Mouse (Mus musculus) E14TG2a.4 (cell line): ENCODE data around the gene Brwd1.
"Not testable (repeated sequence)": the region's sequence is repeated elsewhere in the genome, so short reads cannot be mapped to it uniquely, and the experiment has no call there.

ENCODE experiments used
- H3K27me3 ChIP-seq: 2 replicates; pipeline ENCODE4 v1.6.1; 2014; ENCODE audit warnings: low read length, control low read depth; ENCODE audit not compliant: insufficient read depth
- H3K36me3 ChIP-seq: 2 replicates; pipeline ENCODE4 v1.6.1; 2014; ENCODE audit warnings: low read length, control low read depth; ENCODE audit not compliant: insufficient read depth
- H3K4me1 ChIP-seq: replicated peaks from 2 replicates; pipeline ENCODE4 v1.6.1; 2014; ENCODE audit warnings: low read depth, low read length, control low read depth
- H3K4me3 ChIP-seq: replicated peaks from 2 replicates; pipeline ENCODE4 v1.5.1; 2014; ENCODE audit warnings: mild to moderate bottlenecking, low read length
- H3K9me3 ChIP-seq: 2 replicates; pipeline ENCODE4 v1.6.1; 2014; ENCODE audit warnings: low read length, control low read depth
- CTCF ChIP-seq: conservative IDR thresholded peaks from 2 replicates; pipeline ENCODE4 v1.5.1; 2014; ENCODE audit warnings: low read length
- NANOG ChIP-seq: IDR thresholded peaks from 2 replicates; pipeline ENCODE4 v1.6.1; 2014; ENCODE audit warnings: borderline replicate concordance, low read length, mixed read lengths
- POU5F1 ChIP-seq: IDR thresholded peaks from 2 replicates; pipeline ENCODE4 v1.6.1; 2014; ENCODE audit warnings: low read length, borderline replicate concordance

The Brwd1 gene

DNA sequence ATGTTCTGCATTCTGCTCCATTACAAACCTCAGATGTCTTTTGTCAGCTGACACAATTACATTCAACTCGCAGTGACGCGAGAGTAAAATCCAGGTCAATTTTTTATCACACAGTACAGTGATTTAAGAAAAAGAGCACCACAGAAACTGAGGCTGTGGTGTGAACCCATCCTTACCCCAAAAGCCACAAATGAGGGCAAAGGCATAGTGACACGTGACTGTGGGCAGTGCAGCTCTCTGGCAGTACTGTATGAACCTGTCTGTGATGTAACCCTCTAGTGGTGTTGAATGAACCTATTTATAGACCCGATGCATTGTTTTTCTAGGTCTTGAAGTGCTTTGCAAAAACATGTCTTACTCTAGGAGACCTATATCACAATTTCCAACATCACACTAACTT, 83.0 kb downstream of the Brwd1 start:
- H3K36me3 ChIP-seq: peaks cover 84% of the 10 kb centered on the region
- no peaks in the 10 kb centered on the region for H3K27me3 ChIP-seq
- peaks cover 7% of the 10 kb centered on the region for H3K4me1 ChIP-seq
- TF ChIP-seq CTCF (no peak), POU5F1 (no peak), NANOG (no peak)
- no peak overlapping the region for H3K4me3 ChIP-seq
- H3K9me3 ChIP-seq: no peaks in the 10 kb centered on the region

DNA sequence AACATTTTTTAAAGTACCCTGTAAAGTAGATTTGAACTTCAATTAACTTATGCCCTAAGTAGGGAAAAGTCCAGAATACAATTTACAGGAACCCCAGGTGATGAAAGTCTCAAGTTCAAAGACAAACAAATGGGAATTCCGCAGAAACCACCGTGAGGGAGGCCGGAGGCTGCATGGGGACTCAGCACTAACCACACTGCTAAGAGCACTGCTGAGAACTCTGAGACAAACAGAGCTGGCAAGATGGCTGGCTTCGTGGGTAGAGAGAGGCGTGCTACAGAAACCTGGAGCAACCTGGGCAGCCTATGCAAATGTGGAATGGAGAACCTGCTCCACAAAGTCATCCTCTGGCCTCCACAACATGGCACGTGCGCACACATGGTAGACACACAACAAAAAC, 86.2 kb downstream of the Brwd1 start:
- no peak for TF ChIP-seq POU5F1
- no peak for TF ChIP-seq NANOG
- no peak for TF ChIP-seq CTCF
- peaks cover 8% of the 10 kb centered on the region; the same call in 1 of the 2 replicates for H3K4me1 ChIP-seq
- H3K9me3 ChIP-seq: no peaks in the 10 kb centered on the region
- H3K36me3 ChIP-seq: peaks cover 84% of the 10 kb centered on the region
- no peaks in the 10 kb centered on the region for H3K27me3 ChIP-seq
- no peak overlapping the region for H3K4me3 ChIP-seq

DNA sequence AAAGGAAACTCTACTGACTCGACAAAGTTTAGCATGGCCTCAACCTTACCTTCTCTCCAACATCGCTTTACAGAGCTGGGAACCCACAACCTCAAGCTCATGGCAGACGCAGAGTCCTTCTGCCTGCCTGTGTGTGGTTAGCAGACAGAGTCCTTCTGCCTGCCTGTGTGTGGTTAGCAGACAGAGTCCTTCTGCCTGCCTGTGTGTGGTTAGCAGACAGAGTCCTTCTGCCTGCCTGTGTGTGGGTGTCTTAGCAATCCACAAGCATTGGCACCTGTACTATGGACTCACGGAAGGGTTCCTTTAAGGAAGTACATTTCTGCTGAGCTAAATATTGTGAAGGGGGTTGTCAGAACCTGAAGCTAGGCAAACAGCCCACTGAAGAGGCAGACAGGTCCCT, 87.8 kb downstream of the Brwd1 start:
- H3K36me3 ChIP-seq: peaks cover 70% of the 10 kb centered on the region
- H3K4me1 ChIP-seq: peaks cover 14% of the 10 kb centered on the region
- H3K4me3 ChIP-seq, H3K9me3 ChIP-seq, H3K27me3 ChIP-seq: not testable (repeated sequence)

DNA sequence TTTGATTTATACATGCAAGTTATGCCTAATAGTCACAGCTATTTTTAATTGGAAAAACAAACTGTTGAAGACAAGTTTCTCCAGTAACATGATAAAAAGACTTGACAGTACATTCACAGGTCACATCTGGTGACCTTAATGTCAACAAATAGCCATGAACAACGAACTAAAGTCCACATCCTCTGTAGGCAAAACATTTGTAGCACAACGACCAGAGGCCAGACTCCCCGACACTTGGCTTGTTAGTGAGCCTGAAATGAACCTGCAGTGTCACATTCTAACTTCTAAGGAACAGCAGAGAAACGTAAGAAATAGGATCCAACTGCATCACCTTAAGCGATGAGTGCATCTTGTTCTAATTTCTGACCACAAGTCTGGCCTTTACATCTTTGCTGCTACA, 89.7 kb downstream of the Brwd1 start:
- H3K27me3 ChIP-seq: no peaks in the 10 kb centered on the region
- peaks cover 71% of the 10 kb centered on the region for H3K36me3 ChIP-seq
- TF ChIP-seq CTCF (no peak), NANOG (no peak), POU5F1 (no peak)
- no peaks in the 10 kb centered on the region for H3K9me3 ChIP-seq
- H3K4me3 ChIP-seq: no peak overlapping the region
- H3K4me1 ChIP-seq: peaks cover 18% of the 10 kb centered on the region

GRCm38 (mm10) chr16:95991122-95991900, 91.0 kb downstream of the Brwd1 start:
- Histone ChIP-seq H3K4me1 (peaks cover 18% of the 10 kb centered on the region), H3K36me3 (peaks cover 71% of the 10 kb centered on the region), H3K27me3 (no peaks in the 10 kb centered on the region), H3K4me3 (peak overlapping the region; percentile 91), H3K9me3 (no peaks in the 10 kb centered on the region)
- TF ChIP-seq POU5F1 (no peak), CTCF (no peak), NANOG (no peak)

GRCm38 (mm10) chr16:95990462-95991121, 91.7 kb downstream of the Brwd1 start, which contains the start of gene Psmg1:
Psmg1 (minus strand) TSS chr16:95990960.
- Histone ChIP-seq H3K36me3 (peaks cover 69% of the 10 kb centered on the region), H3K4me3 (peak within 1 kb of the TSS; percentile 91), H3K9me3 (no peaks in the 10 kb centered on the region), H3K4me1 (peaks cover 18% of the 10 kb centered on the region), H3K27me3 (no peaks in the 10 kb centered on the region)
- TF ChIP-seq CTCF (no peak), POU5F1 (no peak), NANOG (no peak)

- Histone ChIP-seq H3K4me3 (no peak overlapping the region), H3K36me3 (peaks cover 87% of the 10 kb centered on the region), H3K4me1 (peaks cover 13% of the 10 kb centered on the region), H3K27me3 (no peaks in the 10 kb centered on the region), H3K9me3 (no peaks in the 10 kb centered on the region)
- no peak for TF ChIP-seq NANOG
- no peak for TF ChIP-seq POU5F1
- TF ChIP-seq CTCF: no peak
Observed at GRCm38 (mm10) chr16:95984911-95985310, 97.4 kb downstream of the Brwd1 start.

- Histone ChIP-seq H3K9me3 (no peaks in the 10 kb centered on the region), H3K27me3 (no peaks in the 10 kb centered on the region), H3K36me3 (peaks cover 91% of the 10 kb centered on the region), H3K4me3 (no peak overlapping the region), H3K4me1 (peaks cover 12% of the 10 kb centered on the region)
- no peak for TF ChIP-seq NANOG
- peak; percentile 55 for TF ChIP-seq CTCF
Observed at GRCm38 (mm10) chr16:95983601-95984000, 98.7 kb downstream of the Brwd1 start.
